Mouse (Mus musculus) testis, adult 2 months (tissue): ENCODE measurements around the gene Taf3. TPM values are rescaled to one million over a fixed set of nuclear protein-coding genes. Genes with fewer than 3 reads are reported as not detected.
A peak's percentile ranks its signal among the peaks of the same experiment; 100 is the strongest.

ENCODE experiments used
- H3K27ac ChIP-seq: fragments of 200-500 bp; 2 replicates; pipeline ENCODE4 v1.5.1; 2012; ENCODE audit warnings: low read depth, low read length; ENCODE audit not compliant: control insufficient read depth, insufficient read depth
- H3K27me3 ChIP-seq: fragments of 200-500 bp; 2 replicates; pipeline ENCODE4 v1.6.1; 2012; ENCODE audit warnings: mild to moderate bottlenecking, low read length, moderate library complexity; ENCODE audit not compliant: control insufficient read depth, insufficient read depth
- H3K36me3 ChIP-seq: fragments of 200-500 bp; 2 replicates; pipeline ENCODE4 v1.6.1; 2012; ENCODE audit warnings: mild to moderate bottlenecking, low read length; ENCODE audit not compliant: control insufficient read depth, insufficient read depth
- H3K4me1 ChIP-seq: fragments of 200-500 bp; 2 replicates; pipeline ENCODE4 v1.6.1; 2012; ENCODE audit warnings: low read length; ENCODE audit not compliant: control insufficient read depth, insufficient read depth
- H3K4me3 ChIP-seq: fragments of 200-500 bp; 2 replicates; pipeline ENCODE4 v1.5.1; 2012; ENCODE audit warnings: low read depth, mild to moderate bottlenecking, low read length, moderate library complexity, mixed read lengths; ENCODE audit not compliant: control insufficient read depth
- CTCF ChIP-seq: fragments of 200-500 bp; IDR thresholded peaks from 2 replicates; pipeline ENCODE4 v1.5.1; 2012; ENCODE audit warnings: low read depth, mild to moderate bottlenecking, inconsistent platforms, low read length, moderate library complexity; ENCODE audit not compliant: control insufficient read depth, insufficient read depth, insufficient replicate concordance
- POLR2A ChIP-seq: fragments of 200-500 bp; IDR thresholded peaks from 2 replicates; pipeline ENCODE4 v1.6.1; 2012; ENCODE audit warnings: low read depth, mild to moderate bottlenecking, inconsistent platforms, low read length, moderate library complexity; ENCODE audit not compliant: control insufficient read depth
- polyA plus RNA-seq: library from polyadenylated mRNA; depleted of rRNA; stranded (reverse); fragments of >200 nt; gene quantifications from 2 replicates; pipeline ENCODE4 v1.2.3, GENCODE M21; 2012

The Taf3 gene
- polyA plus RNA-seq, 1 experiment: 9.1 TPM

GRCm38 (mm10) chr2:9894836-9895593 lies 153.4 kb downstream of the Taf3 start:
- no peaks in the 10 kb centered on the region for H3K36me3 ChIP-seq
- H3K4me1 ChIP-seq: peaks cover 8% of the 10 kb centered on the region

GRCm38 (mm10) chr2:9893272-9893953 lies 155.0 kb downstream of the Taf3 start:
- H3K27me3 ChIP-seq: peaks cover 2% of the 10 kb centered on the region
- H3K36me3 ChIP-seq: no peaks in the 10 kb centered on the region
- H3K4me3 ChIP-seq: no peak overlapping the region
- H3K4me1 ChIP-seq: peaks cover 17% of the 10 kb centered on the region
- no peak overlapping the region for H3K27ac ChIP-seq
- no peak for TF ChIP-seq POLR2A
- no peak for TF ChIP-seq CTCF

More at GRCm38 (mm10) chr2:9894836-9895593, 153.4 kb downstream of the Taf3 start:
- H3K27ac ChIP-seq: no peak overlapping the region
- H3K4me3 ChIP-seq: no peak overlapping the region
- TF ChIP-seq CTCF (no peak), POLR2A (no peak)
- no peaks in the 10 kb centered on the region; the same call in 1 of the 2 replicates for H3K27me3 ChIP-seq

GRCm38 (mm10) chr2:9892541-9892940 lies 155.9 kb downstream of the Taf3 start:
- Histone ChIP-seq H3K27ac (no peak overlapping the region), H3K36me3 (no peaks in the 10 kb centered on the region), H3K4me1 (peaks cover 17% of the 10 kb centered on the region), H3K27me3 (peaks cover 2% of the 10 kb centered on the region), H3K4me3 (no peak overlapping the region)
- TF ChIP-seq CTCF (no peak), POLR2A (no peak)

GRCm38 (mm10) chr2:9890906-9891305 lies 157.5 kb downstream of the Taf3 start:
- H3K27me3 ChIP-seq: peaks cover 2% of the 10 kb centered on the region

GRCm38 (mm10) chr2:9890251-9890650 lies 158.1 kb downstream of the Taf3 start:
- no peak for TF ChIP-seq CTCF
- no peak for TF ChIP-seq POLR2A
- Histone ChIP-seq H3K27me3 (peaks cover 2% of the 10 kb centered on the region), H3K4me1 (peaks cover 9% of the 10 kb centered on the region), H3K27ac (no peak overlapping the region), H3K36me3 (no peaks in the 10 kb centered on the region), H3K4me3 (no peak overlapping the region)

More at GRCm38 (mm10) chr2:9890906-9891305, 157.5 kb downstream of the Taf3 start:
- TF ChIP-seq CTCF: no peak
- TF ChIP-seq POLR2A: no peak
- Histone ChIP-seq H3K4me1 (peaks cover 10% of the 10 kb centered on the region), H3K4me3 (no peak overlapping the region), H3K27ac (no peak overlapping the region), H3K36me3 (no peaks in the 10 kb centered on the region)

GRCm38 (mm10) chr2:9889651-9890183 lies 158.7 kb downstream of the Taf3 start, which contains the start of gene Gata3:
Gene Gata3, minus strand, starts transcription at chr2:9890034.
- Histone ChIP-seq H3K27ac (no peak within 1 kb of the TSS), H3K27me3 (peaks cover 2% of the 10 kb centered on the region), H3K36me3 (no peaks in the 10 kb centered on the region), H3K4me1 (peaks cover 9% of the 10 kb centered on the region), H3K4me3 (peak within 1 kb of the TSS; percentile 3; the same call in 1 of the 2 replicates)
- TF ChIP-seq POLR2A: no peak
- TF ChIP-seq CTCF: no peak

- no peak within 1 kb of the TSS for H3K27ac ChIP-seq
- H3K4me1 ChIP-seq: peaks cover 9% of the 10 kb centered on the region
- no peaks in the 10 kb centered on the region for H3K36me3 ChIP-seq
- H3K27me3 ChIP-seq: peaks cover 2% of the 10 kb centered on the region
- TF ChIP-seq CTCF: peak; percentile 27; the same call in 1 of the 2 replicates
- no peak for TF ChIP-seq POLR2A
- peak within 1 kb of the TSS; percentile 3; the same call in 1 of the 2 replicates for H3K4me3 ChIP-seq
These were observed 159.3 kb downstream of the Taf3 start, which contains the start of gene 9230102O04Rik for GRCm38 (mm10) chr2:9888913-9889650. Gene 9230102O04Rik, minus strand, starts transcription at chr2:9889540.
